Mouse (Mus musculus) layer of hippocampus, adult 18-20 months (tissue): ENCODE measurements around the gene Ppard. TPM values are rescaled to one million over a fixed set of nuclear protein-coding genes. Genes with fewer than 3 reads are reported as not detected.
"Not testable (repeated sequence)": the region's sequence is repeated elsewhere in the genome, so short reads cannot be mapped to it uniquely, and the experiment has no call there.

ENCODE experiments used
- DNase-seq, 2 experiments: peaks; one replicate each; pipeline ENCODE4 v3.0.0; 2022; ENCODE audit warnings: low spot score in 2 of 2
- long read RNA-seq: library from polyadenylated mRNA; stranded (forward); transcript quantifications from one replicate; pipeline ENCODE4 v2.0.0, GENCODE M21; 2021
- total RNA-seq, 2 experiments: library from RNA; stranded (reverse); gene quantifications; 2 replicates each; pipeline ENCODE4 v1.2.3; 2021

The Ppard gene
- total RNA-seq = 10 to 100 TPM; 22.5 to 26.0 TPM
- long read RNA-seq, partial matches to known transcripts = 0 of 1 reads
- long read RNA-seq, other reads (novel, unspliced or antisense) = 0 of 1 reads

DNA sequence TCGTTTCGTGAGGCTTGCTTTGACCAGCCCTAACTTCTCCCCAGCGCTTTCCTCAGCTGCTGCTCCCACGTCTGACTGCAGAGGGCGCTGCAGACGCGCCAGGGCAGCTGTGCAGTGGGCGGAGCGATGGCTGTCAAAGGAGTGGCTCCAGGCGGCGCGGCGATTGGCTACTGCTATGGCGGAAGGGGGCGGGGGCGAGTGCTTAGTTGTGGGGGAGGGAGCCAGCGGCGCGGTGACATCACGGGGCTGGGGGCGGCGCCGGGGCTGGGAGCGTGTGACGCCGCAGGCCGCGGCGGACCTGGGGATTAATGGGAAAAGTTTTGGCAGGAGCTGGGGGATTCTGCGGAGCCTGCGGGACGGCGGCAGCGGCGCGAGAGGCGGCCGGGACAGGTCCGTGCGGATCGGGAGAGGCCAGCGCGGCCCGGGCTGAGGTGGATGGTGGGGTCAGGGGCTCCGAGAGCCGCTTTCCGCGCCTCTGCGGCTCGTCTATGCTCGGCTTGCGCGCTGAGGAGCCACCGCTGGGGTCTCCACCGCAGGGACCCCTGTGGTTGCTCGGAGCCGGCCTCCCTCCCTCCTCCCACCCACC is at the start of gene Ppard:
TSS of gene Ppard (plus strand) at position 226 of the 586 bp plus-strand sequence.
- DNase-seq = peak; percentile 94 to 98

DNA sequence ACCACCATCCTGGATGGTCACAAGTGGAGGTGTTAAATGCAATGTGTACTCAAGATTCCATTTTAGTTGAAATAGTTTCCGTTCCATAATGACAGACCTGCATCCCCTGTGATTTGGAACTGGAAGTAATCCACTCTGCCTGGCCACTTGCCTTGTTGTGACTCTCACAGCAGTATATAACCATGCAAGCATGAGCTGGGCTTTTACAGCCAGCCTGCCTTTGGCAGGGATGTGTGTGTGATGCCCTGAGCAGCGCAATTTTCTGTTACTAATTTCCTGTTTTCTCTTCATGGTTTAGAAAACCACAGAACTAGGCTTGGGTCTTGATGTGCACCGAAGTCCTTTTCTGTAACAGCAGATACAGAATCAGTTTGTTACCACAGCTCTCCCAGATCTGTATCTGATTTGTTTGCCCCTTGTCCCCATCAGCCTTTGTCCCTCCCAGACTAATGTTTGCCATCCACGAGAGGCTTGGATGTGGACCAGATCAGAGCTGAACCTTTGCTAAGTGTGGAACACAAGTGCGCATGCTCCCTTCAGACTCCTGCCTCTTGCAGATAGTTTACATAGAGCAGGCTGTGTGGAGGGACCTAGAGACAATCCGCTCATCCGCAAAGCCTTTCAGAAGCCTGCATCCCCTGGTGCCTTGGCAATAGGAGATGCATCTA is 47.4 kb upstream of the Ppard start:
- DNase-seq = no peak

DNA sequence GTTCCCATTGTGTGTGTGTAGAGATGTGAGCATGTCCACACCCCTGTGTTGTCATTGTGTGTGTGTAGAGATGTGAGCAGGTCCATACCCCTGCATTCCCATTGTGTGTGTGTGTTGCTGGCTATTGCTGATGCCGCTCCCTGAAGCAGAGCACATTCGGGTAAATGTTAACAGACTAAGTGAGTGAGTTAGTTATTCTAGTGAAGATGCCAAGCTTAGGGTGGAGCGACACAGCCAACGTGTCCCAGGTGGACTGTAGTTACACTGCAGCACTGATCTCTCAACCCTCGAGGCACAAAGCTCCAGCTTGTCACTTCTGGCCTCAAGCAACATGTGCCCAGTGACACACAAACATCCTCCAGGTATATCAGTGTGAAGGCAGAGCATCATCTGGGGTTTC is 44.2 kb upstream of the Ppard start:
- DNase-seq = no peak

DNA sequence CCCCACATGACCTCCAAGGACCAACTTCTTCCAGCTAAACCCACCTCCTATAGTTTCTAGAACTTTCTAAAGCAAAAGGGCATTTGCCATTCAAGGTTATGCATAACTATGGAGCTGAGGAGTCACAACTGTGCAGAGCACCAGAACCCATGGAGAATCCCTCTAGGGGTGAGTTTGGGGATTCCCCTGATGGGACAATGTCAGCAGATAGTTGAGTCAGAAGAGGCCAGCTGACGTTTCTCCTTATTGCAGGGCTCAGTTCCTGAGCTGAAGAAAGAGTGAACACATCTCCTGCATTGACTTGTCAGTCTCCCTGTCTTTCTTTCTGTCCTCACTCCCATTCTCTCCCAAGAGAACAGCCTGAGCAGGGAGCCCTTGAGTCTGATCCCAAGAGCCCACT is 39.7 kb upstream of the Ppard start:
- DNase-seq = no peak

DNA sequence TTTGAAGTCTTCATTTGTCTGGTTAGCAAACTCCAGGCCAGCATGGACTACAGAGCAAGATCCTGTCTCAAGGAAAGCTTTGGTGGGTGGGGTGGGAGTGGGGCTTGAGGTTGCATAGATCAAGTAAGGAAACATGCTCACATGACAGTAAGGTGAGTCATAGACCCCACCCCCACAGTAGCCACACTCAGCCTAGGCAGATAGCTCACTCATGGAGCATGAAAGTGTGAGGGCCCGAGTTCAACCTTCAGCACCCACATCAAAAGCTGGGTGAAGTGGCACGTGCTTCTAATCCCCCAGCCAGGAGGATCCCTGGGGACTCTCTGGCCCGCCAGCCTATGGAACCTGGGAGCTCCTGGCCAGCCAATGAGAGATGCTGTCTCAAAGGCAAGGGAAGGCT is 38.9 kb upstream of the Ppard start:
- no peak for DNase-seq

DNA sequence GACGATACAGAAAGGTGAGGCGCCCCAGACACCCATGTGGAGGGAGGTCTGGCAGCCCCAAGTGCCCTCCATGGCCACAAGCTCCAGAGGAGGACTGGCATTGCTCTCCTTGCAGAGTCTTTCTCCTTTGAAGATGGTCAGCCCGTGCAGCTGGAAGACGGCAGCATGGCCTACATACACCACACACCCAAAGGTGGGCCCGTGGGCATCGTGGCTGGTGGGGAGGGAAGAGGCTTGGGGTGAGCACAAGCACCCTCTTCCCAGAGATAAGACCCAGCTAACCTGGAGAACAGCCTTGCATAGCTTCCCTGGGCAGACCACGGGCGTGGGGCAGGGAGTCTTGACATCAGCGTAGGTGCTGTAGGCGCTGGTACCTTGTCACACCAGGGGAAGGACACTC is 37.5 kb upstream of the Ppard start:
- DNase-seq = no peak

DNA sequence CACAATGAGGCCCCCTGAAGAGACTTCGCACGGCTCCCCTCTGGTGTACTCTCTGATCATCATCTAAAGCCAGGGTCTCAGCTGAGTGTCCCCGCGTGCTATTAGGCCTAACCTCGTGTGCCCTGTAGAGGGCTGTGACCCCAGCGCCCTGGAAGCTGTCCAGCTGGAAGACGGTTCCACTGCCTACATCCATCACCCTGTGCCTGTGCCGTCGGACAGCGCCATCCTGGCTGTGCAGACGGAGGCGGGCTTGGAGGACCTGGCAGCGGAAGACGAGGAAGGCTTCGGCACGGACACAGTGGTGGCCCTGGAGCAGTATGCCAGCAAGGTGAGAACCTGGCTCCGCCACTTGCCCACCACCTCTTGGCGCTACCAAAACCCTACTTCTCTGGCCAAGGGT is 34.9 kb upstream of the Ppard start:
- DNase-seq = no peak

DNA sequence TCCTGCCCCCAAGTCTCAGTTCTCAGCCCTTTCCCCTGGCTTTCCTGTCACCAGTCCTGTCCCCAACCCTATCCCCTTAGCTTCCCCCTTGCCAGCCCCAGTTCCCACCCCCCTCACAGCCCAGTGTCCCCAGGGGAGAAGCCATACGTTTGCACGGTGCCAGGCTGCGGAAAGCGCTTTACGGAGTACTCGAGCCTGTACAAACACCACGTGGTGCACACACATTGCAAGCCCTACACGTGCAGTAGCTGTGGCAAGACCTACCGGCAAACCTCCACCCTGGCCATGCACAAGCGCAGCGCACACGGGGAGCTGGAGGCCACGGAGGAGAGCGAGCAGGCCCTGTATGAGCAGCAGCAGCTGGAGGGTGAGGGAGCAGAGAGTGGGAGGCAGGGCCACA is 30.5 kb upstream of the Ppard start:
- DNase-seq = no peak

DNA sequence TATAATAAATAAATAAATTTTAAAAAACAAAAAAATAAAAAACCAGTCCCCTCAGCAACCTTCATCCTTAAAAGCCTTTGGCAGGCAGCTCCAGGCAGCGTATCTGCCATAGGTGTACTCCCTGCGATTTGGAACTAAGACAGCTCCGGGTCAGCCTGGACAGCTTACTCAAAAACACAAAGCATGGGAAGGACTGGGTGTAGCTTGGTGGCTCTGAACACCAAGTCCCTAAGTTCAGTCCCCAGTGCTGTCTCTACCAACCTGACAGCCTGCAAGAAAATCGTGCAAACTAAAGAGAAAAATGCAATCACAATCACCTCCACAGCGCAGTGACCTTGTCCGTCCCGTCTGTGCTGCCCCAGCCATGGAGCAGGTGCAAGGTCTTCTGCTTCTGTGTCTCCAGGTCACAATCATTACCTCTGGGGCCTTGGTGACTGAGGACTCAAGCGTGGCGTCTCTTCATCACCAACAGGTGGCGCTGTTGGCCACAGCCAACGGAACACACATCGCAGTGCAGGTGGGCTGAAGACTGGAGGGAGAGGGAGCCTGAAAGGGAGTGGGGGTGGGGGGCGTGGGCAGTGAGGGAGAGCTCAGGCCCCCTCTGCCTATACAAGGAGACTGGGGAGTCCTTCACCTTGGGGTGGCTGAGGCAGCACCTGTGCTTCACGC is 28.3 kb upstream of the Ppard start:
- peak in 1 of 2 experiments; percentile 39 for DNase-seq

DNA sequence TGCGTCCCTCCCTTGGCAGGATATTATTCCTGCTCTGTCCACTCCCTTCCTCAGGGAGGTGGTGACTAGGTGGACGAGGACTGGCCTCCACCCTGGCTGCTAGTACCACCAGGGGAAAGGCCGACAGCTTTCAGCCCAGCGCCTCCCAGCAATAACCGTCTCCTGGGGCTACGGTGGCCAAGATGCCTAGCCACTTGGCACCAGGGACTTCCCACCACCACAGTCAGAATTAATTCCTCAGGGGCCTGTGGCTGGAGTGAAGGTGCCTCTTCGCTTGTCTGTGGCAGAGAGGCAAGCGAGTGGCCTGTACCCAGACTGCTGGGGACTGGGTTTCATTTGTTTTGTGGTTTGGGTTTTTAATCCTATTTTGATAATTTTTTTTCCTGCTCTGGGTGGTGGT is 27.1 kb upstream of the Ppard start:
- no peak for DNase-seq

DNA sequence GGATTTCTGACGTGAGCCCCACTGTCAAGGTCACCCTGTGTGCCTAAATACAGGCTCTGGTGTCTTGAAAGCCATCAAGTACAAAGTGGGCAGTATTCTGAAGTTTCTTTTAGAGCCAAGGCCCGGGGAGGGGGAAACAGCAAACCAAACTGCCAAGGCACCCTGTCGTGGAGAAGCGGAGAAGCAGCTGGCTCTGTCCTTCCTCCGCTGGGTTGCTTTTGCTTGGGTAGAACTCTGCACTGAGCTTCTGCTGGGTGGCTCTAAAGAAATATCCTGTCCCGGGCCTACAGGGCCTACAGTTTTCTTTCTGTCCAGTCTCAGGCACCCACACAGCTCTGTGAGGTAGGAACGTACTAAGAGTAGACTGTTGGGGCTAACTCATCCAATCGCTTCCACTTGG is 25.4 kb upstream of the Ppard start:
- no peak for DNase-seq

DNA sequence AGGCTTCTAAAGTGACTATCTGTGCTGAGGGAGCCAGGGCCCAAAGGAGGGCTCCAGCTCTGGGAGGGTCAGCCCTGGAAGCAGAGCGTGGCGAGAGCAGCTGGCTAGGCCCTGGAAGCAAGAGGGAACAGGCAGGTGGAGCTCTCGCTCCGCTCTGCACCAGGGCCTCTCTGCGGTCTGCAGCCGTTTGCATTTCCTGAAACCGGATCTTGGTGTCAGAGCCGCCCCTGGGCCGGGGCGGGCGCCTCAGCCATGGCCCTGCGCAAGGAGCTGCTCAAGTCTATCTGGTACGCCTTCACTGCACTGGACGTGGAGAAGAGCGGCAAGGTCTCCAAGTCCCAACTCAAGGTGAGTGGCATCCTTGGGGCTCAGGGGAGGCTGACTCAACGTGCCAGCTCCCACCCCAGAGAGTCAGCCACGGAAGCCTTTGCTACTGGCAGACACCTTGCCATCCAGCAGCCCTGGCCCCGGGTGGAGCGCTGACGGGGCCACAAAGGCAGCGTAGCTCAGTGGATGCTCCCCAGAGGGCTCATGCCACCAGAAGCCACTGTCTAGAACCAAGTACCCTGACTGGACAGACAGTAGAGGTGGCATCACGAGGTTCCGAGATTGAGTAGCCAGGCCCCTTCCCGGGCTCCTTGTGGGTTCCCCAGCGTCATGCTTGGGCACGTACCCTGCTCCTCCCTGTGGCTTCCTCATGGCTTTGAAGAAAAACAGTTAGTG is 24.7 kb upstream of the Ppard start, which contains the start of gene Def6:
TSS of gene Def6 (plus strand) at position 188 of the 723 bp plus-strand sequence.
- peak in 1 of 2 experiments; percentile 39 for DNase-seq

DNA sequence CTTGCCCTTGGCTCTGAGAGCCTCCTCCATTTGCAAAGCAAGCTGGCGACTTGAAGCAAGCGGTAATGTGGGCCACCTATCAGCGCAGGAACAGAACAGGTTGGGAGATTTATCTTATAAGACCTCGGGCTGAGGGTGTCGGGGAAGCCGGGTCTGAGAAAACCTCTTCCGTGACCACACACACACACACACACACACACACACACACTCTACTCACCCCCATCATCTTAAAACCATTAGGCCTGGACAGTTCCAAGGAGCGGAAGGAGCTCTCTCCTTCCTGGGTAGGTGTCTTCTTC is 24.2 kb upstream of the Ppard start:
- DNase-seq = no peak

DNA sequence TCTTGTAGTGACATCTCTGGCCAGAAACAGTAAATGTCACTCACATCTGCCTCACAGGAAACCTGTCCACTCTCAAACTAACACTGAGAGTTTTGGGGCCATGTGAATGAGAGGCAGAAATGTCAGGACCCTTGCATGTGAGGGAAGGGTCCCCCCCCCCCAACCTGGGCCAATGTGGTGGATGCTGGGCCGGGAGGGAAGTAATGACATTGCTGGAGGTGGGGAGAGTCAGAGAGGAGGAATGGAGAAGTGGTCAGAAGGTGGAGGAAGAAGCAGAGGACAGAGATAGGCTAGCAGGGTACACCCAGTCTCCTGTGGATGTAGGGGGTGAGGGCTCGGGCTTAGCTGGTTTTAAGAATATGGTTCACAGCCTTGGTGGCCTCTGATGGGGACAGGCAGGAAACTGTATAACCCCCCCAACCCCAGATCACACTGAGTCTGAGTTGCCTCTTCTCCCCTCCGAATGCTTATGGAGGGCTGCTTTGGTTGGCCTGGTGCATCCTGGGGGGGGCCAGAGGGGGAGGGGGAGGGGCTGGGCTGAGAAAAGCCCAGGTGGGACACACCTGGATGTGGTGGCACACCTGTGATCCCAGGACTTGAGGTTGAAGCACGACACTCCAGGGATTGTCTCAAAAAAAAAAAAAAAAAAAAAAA is 22.9 kb upstream of the Ppard start:
- no peak for DNase-seq

DNA sequence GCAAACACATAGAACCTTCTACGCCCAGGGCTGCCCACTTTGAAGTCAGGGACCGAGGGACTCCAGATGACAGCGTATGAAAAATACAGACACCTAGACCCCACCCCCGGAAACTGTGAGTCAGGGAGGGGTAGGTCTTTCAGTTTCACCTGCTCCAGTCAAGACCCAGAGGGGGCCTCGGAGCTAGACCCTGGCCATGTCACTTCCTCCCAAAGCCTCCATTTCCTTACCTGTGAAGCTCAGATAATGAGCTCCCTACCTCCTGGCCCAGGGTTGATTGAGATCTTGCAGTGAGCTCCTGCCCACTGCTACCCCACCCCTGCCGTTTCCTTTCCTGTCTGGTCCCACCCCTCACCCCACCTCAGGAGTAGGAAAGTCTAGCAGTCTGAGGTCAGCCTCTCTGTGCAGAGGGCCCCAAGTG is 20.6 kb upstream of the Ppard start:
- no peak for DNase-seq

DNA sequence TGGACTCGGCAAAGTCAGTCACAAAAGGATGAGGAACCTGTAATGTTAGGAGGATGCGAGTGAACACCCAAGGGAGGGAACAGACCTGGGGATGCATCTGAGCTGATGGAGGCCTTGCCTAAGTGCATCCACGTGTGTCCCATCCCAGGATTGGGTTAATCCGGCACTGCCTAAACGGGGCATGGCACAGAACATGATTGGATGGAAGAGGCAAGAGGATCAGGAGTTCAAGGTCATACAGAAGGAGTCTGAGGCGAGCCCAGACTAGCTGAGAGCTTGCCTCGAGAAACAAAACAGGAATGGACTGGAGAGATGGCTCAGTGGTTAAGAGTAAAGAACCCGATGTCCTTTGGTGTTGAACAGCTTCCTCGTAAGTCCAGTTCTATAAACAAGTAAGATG is 20.1 kb upstream of the Ppard start:
- no peak for DNase-seq

DNA sequence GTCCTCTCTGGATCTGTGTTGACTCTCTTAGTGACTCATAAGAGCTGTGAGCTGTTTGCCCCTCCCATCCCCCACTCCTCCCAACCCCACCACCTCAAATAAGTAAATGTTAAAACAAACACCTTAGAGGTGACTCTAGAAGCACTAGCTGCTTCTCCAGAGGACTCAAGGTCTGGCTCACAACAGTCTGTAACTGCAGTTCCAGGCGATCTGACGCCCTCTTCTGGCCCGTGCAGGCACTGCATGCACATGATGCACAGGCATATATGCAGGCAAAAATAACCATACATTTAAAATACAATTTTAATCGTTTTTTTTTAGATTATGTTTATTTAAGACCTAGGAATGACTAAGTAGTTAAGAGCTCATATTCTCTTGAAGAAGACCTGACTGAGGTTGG is 19.3 kb upstream of the Ppard start:
- no peak for DNase-seq

DNA sequence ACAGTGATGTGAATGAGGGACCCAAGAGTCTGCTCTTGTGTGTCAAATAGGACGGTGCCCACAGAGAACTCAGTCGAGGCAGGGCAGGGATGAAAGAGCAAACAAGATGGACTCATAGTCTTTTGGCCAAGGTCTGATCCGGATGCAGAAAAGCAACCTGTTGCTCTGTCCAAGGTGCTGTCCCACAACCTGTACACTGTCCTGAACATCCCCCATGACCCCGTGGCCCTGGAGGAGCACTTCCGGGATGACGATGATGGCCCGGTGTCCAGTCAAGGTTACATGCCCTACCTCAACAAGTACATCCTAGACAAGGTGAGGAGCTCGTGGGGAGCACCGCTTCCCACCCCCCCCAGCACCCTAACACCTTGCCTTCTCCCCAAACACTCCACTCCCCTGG is 15.7 kb upstream of the Ppard start:
- DNase-seq = no peak

DNA sequence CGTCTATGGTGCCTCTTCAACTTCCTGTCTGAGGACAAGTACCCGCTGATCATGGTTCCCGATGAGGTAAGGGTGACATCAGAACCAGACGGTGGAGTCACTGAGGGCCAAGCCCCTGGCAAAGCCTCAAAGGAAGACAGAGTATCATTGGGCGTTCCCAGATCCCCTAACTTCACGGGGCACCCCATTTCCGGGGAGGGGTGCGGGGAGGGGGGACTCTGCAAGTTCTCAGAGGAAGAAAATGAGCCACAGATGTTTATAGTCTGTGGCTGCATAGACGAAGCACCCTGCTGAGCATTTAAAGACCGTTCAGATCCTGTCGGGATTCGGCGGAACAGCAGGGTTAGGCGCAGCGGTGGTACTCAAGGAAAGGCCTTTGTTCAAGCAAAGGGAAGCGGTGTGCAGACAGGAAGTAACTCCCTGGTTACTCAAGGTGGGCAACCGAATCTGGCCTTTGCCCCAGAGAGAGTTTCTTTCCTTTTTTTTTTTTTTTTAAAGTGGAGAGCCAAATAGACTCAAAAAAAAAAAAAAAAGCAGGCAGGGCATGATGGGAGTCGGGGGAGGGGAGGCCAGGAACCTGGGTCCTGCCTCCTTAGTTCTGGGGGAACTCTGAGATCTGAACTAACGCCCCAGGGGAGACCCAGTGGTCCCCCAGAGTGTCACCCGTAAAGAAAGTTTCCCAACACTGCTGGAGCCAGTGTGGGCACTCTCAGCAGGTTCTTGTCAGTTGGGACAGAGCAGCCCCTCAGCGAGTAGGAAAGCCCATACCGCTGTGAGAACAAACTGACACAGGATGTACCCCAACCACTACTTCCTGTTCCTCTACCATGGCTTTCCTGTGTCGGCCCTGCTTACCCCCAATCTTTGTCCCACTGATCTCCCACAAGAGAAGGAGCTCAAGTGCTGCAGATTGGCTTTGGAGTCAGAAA is 14.5 kb upstream of the Ppard start:
- no peak for DNase-seq

DNA sequence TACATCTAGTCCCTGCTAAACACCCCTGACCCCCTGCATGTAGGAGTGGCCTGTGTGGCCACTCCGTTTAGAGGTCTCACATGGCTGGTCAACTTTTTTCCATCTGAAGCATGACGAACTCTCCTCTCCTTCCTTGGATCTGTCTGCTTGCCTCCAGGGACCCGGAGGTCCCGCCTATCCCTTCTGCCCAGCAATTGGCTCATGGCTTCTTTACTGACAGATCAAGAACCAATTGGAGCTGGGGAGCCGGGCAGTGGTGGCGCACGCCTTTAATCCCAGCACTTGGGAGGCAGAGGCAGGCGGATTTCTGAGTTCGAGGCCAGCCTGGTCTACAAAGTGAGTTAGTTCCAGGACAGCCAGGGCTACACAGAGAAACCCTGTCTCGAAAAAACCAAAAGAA is 10.0 kb upstream of the Ppard start:
- not testable (repeated sequence) for DNase-seq
